Mouse (Mus musculus): Measurements from ENCODE around the gene Cpn1. TPM values are rescaled to one million over a fixed set of nuclear protein-coding genes. Genes with fewer than 3 reads are reported as not detected.

Cpn1 gene
- total and polyA plus RNA-seq, 3 experiments, result 0.13 to 1.0 (median 0.34) TPM

DNA sequence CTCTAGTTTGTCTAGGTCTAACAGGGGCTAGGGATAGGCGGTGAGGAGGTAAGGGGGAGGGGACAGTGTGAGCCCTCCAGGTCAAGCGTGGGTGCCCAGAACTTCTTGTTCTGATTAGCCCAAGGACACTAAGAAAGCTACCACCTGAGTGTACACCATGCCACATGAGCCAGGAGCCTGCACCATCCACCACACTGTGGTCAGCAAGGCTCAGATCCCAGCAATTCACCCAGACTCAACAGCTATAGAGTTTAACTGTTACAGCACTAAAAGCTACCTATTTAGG lies 69.0 kb downstream of the Cpn1 start:
- no peak for DNase-seq (ENCODE audit: extremely low read depth)
- peaks cover 8 to 41% of the 10 kb centered on the region in 2 experiments for H3K4me1 ChIP-seq (ENCODE audit: control insufficient read depth in 1 of 2, insufficient read depth in 2 of 2)
- H3K27me3 ChIP-seq (replicated peaks), result no peaks in the 10 kb centered on the region
- no peak overlapping the region for H3K4me2 ChIP-seq (ENCODE audit: insufficient read depth, low read depth, poor library complexity, severe bottlenecking)
- no peak overlapping the region for H3K9ac ChIP-seq (ENCODE audit: insufficient read depth, low read depth)
- H3K4me3 ChIP-seq (replicated peaks in 1 of 3; ENCODE audit: low read depth in 2 of 3, low read length in 2 of 3, poor library complexity in 1 of 3), result no peak overlapping the region
- dilution Hi-C loops (cut with MboI; ENCODE audit: extremely low pct_ligation_motif_present, extremely low pct_unique_long_range_greater_than_20kb, low sequenced_read_pairs), result no loop called here
- in situ Hi-C loops (cut with MboI; ENCODE audit: low pct_ligation_motif_present, low pct_unique_long_range_greater_than_20kb, low sequenced_read_pairs), result no loop called here
- peaks cover 0 to 6% of the 10 kb centered on the region in 2 experiments for H3K36me3 ChIP-seq (replicated peaks in 1 of 2; ENCODE audit: control insufficient read depth in 1 of 2, insufficient read depth in 1 of 2, low read length in 1 of 2)
- H3K27ac ChIP-seq (ENCODE audit: insufficient read depth, low read depth), result no peak overlapping the region
- TF ChIP-seq USF1 (IDR thresholded peaks at IDR 0.05; ENCODE audit: low read depth, low read length) (no peak), SMC3 (IDR thresholded peaks at IDR 0.05; ENCODE audit: low read depth, low read length) (no peak), NRF1 (IDR thresholded peaks at IDR 0.05; ENCODE audit: low read depth, low read length) (no peak), POLR2A (IDR thresholded peaks at IDR 0.05; ENCODE audit: low read depth, low read length) (no peak), NELFE (IDR thresholded peaks at IDR 0.05; ENCODE audit: low read depth, low read length) (no peak), MAFK (IDR thresholded peaks at IDR 0.05; ENCODE audit: insufficient replicate concordance, low read length) (no peak), CHD1 (IDR thresholded peaks at IDR 0.05; ENCODE audit: low read depth, low read length) (no peak), KAT2A (IDR thresholded peaks at IDR 0.05; ENCODE audit: insufficient replicate concordance, low read length) (no peak), HCFC1 (IDR thresholded peaks at IDR 0.05; ENCODE audit: low read depth, low read length) (no peak), BHLHE40 (IDR thresholded peaks at IDR 0.05; ENCODE audit: low read depth, low read length) (no peak), ZKSCAN1 (IDR thresholded peaks at IDR 0.05; ENCODE audit: borderline replicate concordance, low read depth, low read length) (no peak), ETS1 (conservative IDR thresholded peaks at IDR 0.05; ENCODE audit: low read depth, low read length) (no peak), MEF2A (IDR thresholded peaks at IDR 0.05; ENCODE audit: borderline replicate concordance, low read depth, low read length) (no peak), MXI1 (IDR thresholded peaks at IDR 0.05; ENCODE audit: low read depth, low read length) (no peak), ZC3H11A (IDR thresholded peaks at IDR 0.05; ENCODE audit: low read depth, low read length) (no peak), EP300 (IDR thresholded peaks at IDR 0.05; ENCODE audit: low read length) (no peak), JUND (conservative IDR thresholded peaks at IDR 0.05; ENCODE audit: low read depth, low read length) (no peak), MAZ (IDR thresholded peaks at IDR 0.05; ENCODE audit: low read depth, low read length) (no peak), ZNF384 (IDR thresholded peaks at IDR 0.05; ENCODE audit: low read depth, low read length) (no peak)
- no peaks in the 10 kb centered on the region for H3K9me3 ChIP-seq (replicated peaks; ENCODE audit: low read length)
- no peaks in the 10 kb centered on the region for H3K79me2 ChIP-seq (replicated peaks; ENCODE audit: control insufficient read depth, extremely low read depth, insufficient read depth, poor library complexity, severe bottlenecking)

DNA sequence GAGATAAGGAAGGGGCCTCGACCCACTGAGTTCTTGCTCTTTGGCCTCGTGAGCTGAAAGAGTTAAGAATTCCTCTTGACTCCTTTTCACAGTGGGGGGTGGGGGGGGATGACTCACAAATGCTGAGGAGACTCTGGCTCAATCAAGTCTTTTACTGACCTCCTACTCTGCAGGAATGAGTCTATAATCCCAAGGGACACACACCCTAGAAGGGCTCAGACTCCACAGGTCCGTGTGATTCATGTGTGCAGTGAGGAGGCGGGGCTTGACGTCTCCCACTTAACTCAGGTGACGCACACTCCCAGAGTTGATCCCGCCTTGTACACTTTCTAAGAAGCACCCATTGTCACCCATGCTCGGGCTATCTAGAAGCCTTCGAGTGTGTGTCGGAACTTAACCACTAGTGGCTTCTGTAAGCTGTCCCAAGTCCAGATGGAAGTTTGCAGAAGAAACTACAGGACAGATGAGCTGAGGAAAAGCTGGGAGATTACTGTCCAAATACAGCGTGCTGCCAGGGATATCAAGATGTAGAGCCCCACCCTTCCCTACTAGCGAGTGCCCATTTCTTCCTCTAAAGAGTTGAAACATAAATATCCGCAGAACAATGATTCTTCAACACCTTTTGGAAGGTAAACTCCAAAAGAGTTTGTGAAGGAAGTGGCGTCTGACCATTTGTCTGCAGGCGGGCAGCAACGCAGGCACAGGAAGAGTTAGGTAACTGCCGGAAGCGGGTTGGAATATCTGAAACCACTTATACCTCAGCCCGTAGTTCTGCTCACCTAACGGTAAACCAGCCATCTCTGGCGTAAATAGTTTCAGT lies 69.6 kb downstream of the Cpn1 start:
- no peak for DNase-seq (ENCODE audit: extremely low read depth)
- H3K9ac ChIP-seq (ENCODE audit: insufficient read depth, low read depth), result no peak overlapping the region
- TF ChIP-seq ELF1 (IDR thresholded peaks at IDR 0.05; ENCODE audit: low read depth, low read length) (no peak), CHD1 (IDR thresholded peaks at IDR 0.05; ENCODE audit: low read depth, low read length) (no peak), SMC3 (IDR thresholded peaks at IDR 0.05; ENCODE audit: low read depth, low read length) (no peak), ETS1 (conservative IDR thresholded peaks at IDR 0.05; ENCODE audit: low read depth, low read length) (no peak), ZKSCAN1 (IDR thresholded peaks at IDR 0.05; ENCODE audit: borderline replicate concordance, low read depth, low read length) (no peak), RAD21 (IDR thresholded peaks at IDR 0.05; ENCODE audit: low read depth, low read length) (no peak), UBTF (IDR thresholded peaks at IDR 0.05; ENCODE audit: low read depth, low read length) (no peak), PAX5 (IDR thresholded peaks at IDR 0.05; ENCODE audit: low read length) (no peak), NRF1 (IDR thresholded peaks at IDR 0.05; ENCODE audit: low read depth, low read length) (no peak), RCOR1 (conservative IDR thresholded peaks at IDR 0.05; ENCODE audit: low read depth, low read length) (no peak), USF2 (conservative IDR thresholded peaks at IDR 0.05; ENCODE audit: low read depth, low read length) (no peak), KAT2A (IDR thresholded peaks at IDR 0.05; ENCODE audit: insufficient replicate concordance, low read length) (no peak), IRF4 (IDR thresholded peaks at IDR 0.05; ENCODE audit: low read depth, low read length) (no peak), MYC (IDR thresholded peaks at IDR 0.05; ENCODE audit: low read depth, low read length) (no peak)
- no peak overlapping the region for H3K4me3 ChIP-seq (replicated peaks in 1 of 3; ENCODE audit: low read depth in 2 of 3, low read length in 2 of 3, poor library complexity in 1 of 3)
- peaks cover 0 to 8% of the 10 kb centered on the region in 2 experiments for H3K36me3 ChIP-seq (replicated peaks in 1 of 2; ENCODE audit: control insufficient read depth in 1 of 2, insufficient read depth in 1 of 2, low read length in 1 of 2)
- H3K79me2 ChIP-seq (replicated peaks; ENCODE audit: control insufficient read depth, extremely low read depth, insufficient read depth, poor library complexity, severe bottlenecking), result no peaks in the 10 kb centered on the region
- no peaks in the 10 kb centered on the region for H3K9me3 ChIP-seq (replicated peaks; ENCODE audit: low read length)
- dilution Hi-C loops (cut with MboI; ENCODE audit: extremely low pct_ligation_motif_present, extremely low pct_unique_long_range_greater_than_20kb, low sequenced_read_pairs) (no loop called here), in situ Hi-C loops (cut with MboI; ENCODE audit: low pct_ligation_motif_present, low pct_unique_long_range_greater_than_20kb, low sequenced_read_pairs) (no loop called here)
- peaks cover 13 to 46% of the 10 kb centered on the region in 2 experiments for H3K4me1 ChIP-seq (ENCODE audit: control insufficient read depth in 1 of 2, insufficient read depth in 2 of 2)
- no peaks in the 10 kb centered on the region for H3K27me3 ChIP-seq (replicated peaks)
- H3K27ac ChIP-seq (ENCODE audit: insufficient read depth, low read depth), result no peak overlapping the region
- no peak overlapping the region for H3K4me2 ChIP-seq (ENCODE audit: insufficient read depth, low read depth, poor library complexity, severe bottlenecking)

Data from CH12.LX (cell line).